Mouse (Mus musculus) layer of hippocampus, adult 8-10 months (tissue): ENCODE results near the gene Hykk. TPM values are rescaled to one million over a fixed set of nuclear protein-coding genes. Genes with fewer than 3 reads are reported as not detected.
"Not testable (repeated sequence)": the region's sequence is repeated elsewhere in the genome, so short reads cannot be mapped to it uniquely, and the experiment has no call there.

Experiments used
- DNase-seq, 2 experiments: peaks; one replicate each; pipeline ENCODE4 v3.0.0; 2022; ENCODE audit warnings: low spot score in 2 of 2
- total RNA-seq, 4 experiments: library from RNA; stranded (reverse); gene quantifications; 2 replicates each; pipeline ENCODE4 v1.2.4; 2022

The Hykk gene
- total RNA-seq: 1 to 10 TPM; 2.6 to 4.1 (median 3.2) TPM

GRCm38 (mm10) chr9:54917010-54917677 is at the start of gene Hykk:
TSS of gene Hykk (plus strand) at chr9:54917283.
- DNase-seq: peak; percentile 86 to 94

- no peak for DNase-seq
Observed at GRCm38 (mm10) chr9:54878759-54879158, 38.3 kb upstream of the Hykk start.

- no peak for DNase-seq
Observed at GRCm38 (mm10) chr9:54892111-54892510, 25.0 kb upstream of the Hykk start.

- no peak for DNase-seq
Observed at GRCm38 (mm10) chr9:54897097-54897496, 20.0 kb upstream of the Hykk start.

- no peak for DNase-seq
Observed at GRCm38 (mm10) chr9:54909446-54909845, 7.6 kb upstream of the Hykk start.

- no peak for DNase-seq
Observed at GRCm38 (mm10) chr9:54915576-54915975, 1.5 kb upstream of the Hykk start.

- DNase-seq: no peak
Observed at GRCm38 (mm10) chr9:54916401-54916800, 682 bp upstream of the Hykk start.

GRCm38 (mm10) chr9:54918191-54918590 is 1.1 kb downstream of the Hykk start:
- no peak for DNase-seq

- no peak for DNase-seq
Observed at GRCm38 (mm10) chr9:54918781-54919180, 1.7 kb downstream of the Hykk start.

GRCm38 (mm10) chr9:54919946-54920345 is 2.9 kb downstream of the Hykk start:
- DNase-seq: no peak

GRCm38 (mm10) chr9:54930741-54931140 is 13.7 kb downstream of the Hykk start:
- DNase-seq: no peak

- DNase-seq: no peak
Observed at GRCm38 (mm10) chr9:54931765-54932164, 14.7 kb downstream of the Hykk start.

GRCm38 (mm10) chr9:54932379-54932778 is 15.3 kb downstream of the Hykk start:
- no peak for DNase-seq

- no peak for DNase-seq
Observed at GRCm38 (mm10) chr9:54942071-54942470, 25.0 kb downstream of the Hykk start.

- no peak for DNase-seq
Observed at GRCm38 (mm10) chr9:54944467-54944866, 27.4 kb downstream of the Hykk start.

- peak; percentile 19 to 29 for DNase-seq
Observed at GRCm38 (mm10) chr9:54946256-54946655, 29.2 kb downstream of the Hykk start.

GRCm38 (mm10) chr9:54949465-54949864 is 32.4 kb downstream of the Hykk start:
- no peak for DNase-seq

- not testable (repeated sequence) for DNase-seq
Observed at GRCm38 (mm10) chr9:54950162-54950561, 33.1 kb downstream of the Hykk start.

- DNase-seq: peak; percentile 77 to 80
Observed at GRCm38 (mm10) chr9:54950575-54951321, 33.7 kb downstream of the Hykk start, which contains the start of the genes Psma4 and AY074887. TSS of gene Psma4 (plus strand) at chr9:54950790. TSS of gene AY074887 (minus strand) at chr9:54950998.

GRCm38 (mm10) chr9:54961059-54961458 is 44.0 kb downstream of the Hykk start:
- no peak for DNase-seq

GRCm38 (mm10) chr9:54963669-54964068 is 46.6 kb downstream of the Hykk start:
- DNase-seq: no peak

- DNase-seq: no peak
Observed at GRCm38 (mm10) chr9:54969972-54970637, 53.0 kb downstream of the Hykk start.
